Mouse (Mus musculus) thymus, postnatal 4 days (tissue): Measurements from ENCODE around the gene Prkab2.

Experiments used
- DNase-seq: peaks from one replicate; pipeline ENCODE4 v3.0.0; 2021

Prkab2 gene

DNA sequence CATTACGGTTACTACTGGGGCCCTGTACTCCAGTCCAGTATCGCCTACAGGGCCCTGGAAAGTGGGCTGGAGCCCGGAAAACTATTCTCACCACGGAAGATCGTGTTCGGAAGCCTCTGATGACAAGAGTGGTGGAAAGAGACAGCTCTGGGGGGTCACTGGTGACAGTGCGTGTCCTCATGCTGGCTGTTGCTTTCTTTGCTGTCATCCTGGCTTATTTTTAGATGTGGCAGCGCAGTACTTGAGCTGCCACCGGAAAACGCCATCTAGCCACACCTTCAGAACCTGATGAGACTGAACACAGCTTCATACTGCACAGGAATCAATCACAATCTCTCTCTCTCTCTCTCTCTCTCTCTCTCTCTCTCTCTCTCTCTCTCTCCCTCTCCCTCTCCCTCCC lies 6.4 kb upstream of the Prkab2 start:
- DNase-seq = no peak

DNA sequence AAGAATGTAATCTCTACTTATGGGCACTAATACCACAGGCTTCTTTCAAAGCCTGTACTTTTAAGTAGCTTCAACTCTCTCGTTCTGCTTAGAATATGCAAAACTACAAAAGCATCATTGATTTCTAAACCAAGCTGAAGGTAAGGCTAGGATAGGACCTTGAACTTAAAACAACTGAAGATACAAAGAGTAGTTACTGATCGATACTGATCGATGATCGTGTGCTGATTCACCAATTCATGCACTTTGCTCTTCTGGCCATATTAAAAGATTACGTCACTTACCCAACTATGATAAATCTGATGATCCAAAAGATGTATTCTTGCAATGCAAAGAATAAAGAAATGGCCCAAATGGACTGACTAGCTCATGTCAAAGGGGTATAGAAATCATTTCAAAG lies 4.2 kb upstream of the Prkab2 start:
- DNase-seq = no peak

DNA sequence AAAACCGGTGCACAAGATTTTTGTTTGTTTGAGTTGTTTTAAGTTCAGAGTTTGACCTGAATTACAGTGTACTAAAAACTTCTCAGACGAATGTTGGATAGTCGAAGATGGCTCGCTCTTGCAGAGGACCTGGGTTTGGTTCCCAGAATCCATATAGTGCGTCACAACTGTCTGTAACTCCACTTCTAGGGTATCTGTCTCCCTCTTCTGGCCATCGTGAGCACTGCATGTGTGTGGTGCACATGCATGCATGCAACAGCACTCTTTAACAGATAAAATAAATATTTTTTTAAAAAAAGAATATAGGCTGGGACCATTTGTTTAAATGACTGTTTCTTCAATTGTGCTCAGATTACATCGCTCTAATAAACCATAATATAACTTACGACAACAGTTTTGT lies 3.1 kb upstream of the Prkab2 start:
- DNase-seq = peak; percentile 74

DNA sequence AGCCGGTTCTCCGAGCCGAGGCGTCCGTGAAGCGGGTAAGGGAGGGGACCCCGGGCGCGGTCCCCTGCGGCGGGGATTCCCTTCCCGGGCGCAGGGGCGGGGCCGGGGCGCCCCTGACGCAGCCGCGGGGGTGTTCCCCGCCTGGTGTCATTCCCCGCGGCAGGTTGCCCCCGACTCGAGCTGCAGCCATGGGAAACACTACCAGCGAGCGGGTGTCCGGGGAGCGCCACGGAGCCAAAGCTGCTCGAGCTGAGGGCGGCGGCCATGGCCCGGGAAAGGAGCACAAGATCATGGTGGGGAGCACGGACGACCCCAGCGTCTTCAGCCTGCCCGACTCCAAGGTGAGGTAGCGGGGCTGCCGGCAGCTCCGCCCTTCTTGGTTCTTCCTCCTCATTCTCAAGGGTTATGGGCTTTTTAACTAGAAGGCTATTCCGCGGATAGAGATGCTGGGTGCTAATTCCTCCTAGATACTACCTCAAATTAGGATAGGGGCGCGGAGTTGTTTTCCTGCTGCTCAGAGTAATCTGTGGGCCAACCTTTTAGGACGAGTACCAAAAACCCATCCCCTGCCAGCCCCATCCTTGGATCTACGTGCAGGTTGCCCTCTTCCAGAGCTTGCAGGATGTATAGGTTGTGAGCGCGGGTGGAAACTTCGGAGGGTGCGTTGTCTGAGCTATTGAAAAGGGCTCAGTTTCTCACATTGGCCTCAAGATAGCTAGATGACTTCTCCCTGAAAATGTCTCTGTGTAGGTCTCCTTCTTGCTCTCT lies 617 bp downstream of the Prkab2 start:
- peak; percentile 84 for DNase-seq

DNA sequence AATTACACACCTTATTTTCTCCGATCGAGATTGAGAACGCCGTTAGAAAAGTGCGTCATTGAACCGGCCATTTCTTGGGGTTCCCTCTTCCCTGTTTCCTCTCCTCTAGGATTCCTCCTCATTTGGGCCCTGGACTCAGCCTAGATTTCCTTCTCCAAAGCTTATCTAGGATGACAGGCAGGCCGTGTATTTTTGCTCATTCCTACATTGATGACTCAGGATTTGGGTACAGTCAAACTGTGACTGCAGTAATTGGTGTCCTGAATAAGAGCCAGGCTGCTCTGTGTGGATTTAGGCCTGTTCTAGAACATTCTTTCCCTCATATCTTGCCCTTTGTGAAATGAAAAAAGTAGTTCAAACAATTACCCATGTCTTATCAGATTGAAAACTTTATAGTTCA lies 1.8 kb downstream of the Prkab2 start:
- DNase-seq = no peak

DNA sequence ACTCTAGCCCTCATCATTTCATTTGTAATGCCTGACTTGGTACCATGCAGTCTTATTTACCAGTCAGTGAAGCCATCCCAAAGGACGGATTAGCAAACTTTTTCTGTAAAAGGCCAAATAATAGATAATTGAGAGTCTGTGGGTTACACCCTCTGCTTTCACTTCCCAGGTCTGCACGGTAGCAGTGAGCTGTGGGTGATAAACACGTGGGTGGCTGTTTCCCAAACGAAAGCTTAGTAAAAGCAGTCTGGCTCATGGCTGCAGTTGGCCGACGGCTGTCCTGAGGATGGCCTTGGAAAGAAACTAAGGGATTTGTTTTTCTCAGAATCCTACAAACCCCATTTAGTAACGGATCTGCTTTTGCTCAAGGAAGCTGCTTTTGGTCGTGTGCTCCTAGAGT lies 3.2 kb downstream of the Prkab2 start:
- DNase-seq = no peak

DNA sequence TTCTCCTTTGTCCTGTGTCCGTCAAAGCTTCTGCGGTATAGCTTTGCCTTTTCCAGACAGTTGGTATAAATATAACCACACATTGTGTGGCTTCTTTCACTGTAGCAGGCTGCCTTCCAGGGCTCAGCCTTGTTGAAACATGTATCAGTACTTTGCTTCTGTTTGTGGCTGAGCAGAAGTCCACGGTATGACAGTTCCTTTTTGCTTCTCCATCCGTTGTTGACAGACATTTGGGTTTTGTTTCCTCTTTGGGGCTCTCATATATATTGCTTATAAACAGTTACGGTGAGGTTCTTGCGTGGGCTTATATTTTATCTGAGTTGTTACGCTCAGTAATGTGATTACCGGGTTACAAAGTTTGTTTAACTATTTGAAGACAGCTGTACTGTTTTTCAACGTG lies 7.5 kb downstream of the Prkab2 start:
- DNase-seq = no peak

DNA sequence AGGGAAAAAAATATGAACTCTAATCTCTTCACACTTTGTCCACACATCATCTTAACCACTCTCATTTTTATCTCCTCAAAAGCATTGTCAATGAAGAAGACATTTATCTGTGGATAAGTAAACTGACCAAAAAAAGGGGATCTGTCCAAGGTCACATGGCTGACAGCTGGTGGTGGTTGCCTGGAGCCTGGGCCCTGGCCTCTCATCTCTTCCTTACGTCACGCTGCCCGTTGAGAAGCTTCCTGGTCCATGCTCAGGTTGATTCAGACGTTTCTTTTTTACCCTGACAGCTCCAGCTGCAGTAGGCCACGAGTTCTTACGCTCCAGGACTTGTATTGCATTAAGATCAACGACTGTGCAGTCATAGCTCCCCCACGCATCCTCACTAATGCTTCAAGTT lies 8.2 kb downstream of the Prkab2 start:
- no peak for DNase-seq

DNA sequence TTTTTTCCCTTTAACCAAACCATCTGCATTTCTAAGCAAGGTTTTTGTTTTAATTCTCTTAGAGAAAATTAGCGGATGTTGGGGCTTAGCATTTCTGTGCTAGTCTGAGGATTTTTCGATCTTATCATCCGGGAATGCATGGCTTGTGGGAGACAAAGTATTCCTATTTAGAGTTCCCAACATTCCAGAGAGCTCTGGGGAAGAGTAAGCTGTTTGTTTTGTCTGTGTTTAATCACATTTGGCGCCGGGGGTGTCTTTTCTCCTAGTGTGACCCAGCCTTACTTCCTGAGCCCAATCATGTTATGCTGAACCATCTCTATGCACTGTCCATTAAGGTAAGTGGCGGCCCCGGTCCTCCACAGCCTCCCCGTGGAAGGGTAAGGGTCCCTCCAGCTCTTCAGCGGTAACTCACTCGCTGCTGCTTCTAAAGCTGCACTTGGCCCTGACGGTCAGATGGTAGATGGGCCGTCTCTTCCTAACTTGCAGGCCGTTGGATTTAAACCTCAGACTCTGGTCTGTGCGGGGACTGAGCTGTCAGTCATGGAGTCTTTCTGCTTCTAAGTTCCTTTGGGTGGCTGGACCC lies 9.2 kb downstream of the Prkab2 start:
- DNase-seq = no peak

DNA sequence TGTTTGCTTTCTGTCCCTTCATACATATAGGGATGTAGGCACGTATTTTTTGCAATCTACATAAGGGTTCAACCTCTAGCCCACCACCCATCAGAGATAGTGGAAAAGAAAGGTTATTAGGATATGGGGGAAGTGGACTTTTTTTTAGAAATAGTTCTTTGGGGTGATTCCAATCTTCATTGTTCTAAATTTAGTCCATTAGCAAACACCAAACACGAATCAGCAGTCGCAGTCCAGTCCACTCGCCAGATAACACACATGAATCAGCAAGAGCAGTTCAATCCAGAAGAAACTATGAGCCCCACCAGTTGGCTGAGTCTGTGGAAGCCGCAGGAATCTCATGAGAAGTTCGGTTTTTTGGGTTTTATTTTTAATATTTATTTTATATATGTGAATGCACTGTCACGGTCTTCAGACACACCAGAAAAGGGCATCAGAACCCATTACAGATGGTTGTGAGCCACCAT lies 16.7 kb downstream of the Prkab2 start, which contains the start of gene Gm17651:
Gene Gm17651, minus strand, starts transcription at position 51 of the 467 bp plus-strand sequence.
- DNase-seq = no peak

DNA sequence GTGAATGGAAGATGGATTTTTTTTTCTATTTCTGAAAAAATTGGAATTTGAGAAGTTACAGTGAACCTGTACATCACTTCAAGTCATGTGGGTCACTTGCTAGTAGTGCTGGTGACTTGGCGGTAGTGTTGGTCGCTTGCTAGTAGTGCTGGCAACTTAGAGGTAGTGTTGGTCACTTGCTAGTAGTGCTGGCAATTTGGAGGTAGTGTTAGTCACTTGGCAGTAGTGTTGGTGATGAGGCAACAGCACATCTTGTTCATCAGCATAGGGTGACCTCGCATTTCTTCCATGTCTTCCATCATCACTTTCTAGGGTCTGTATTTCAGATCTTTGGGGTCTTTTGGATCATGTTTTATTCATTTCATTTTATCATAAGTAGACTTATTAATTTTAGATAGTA lies 18.1 kb downstream of the Prkab2 start:
- DNase-seq = no peak

DNA sequence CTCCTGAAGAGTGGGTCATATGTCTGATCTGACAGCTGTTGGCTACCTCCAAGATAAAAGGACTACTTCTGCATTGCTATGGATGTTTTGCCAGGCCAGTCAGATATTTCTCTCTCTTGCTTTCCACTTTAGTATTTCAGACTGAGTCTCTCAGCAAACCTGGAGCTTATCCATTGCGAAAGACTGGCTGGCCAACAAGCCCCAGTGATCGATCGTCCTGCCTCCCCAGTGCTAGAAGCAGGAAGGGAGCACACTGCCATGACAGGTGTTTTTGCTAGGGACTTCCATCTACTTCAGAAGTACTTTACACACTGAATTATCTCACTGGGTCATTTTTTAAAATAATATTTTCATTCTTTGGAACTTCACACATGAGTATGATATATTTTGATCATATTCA lies 20.4 kb downstream of the Prkab2 start:
- no peak for DNase-seq

DNA sequence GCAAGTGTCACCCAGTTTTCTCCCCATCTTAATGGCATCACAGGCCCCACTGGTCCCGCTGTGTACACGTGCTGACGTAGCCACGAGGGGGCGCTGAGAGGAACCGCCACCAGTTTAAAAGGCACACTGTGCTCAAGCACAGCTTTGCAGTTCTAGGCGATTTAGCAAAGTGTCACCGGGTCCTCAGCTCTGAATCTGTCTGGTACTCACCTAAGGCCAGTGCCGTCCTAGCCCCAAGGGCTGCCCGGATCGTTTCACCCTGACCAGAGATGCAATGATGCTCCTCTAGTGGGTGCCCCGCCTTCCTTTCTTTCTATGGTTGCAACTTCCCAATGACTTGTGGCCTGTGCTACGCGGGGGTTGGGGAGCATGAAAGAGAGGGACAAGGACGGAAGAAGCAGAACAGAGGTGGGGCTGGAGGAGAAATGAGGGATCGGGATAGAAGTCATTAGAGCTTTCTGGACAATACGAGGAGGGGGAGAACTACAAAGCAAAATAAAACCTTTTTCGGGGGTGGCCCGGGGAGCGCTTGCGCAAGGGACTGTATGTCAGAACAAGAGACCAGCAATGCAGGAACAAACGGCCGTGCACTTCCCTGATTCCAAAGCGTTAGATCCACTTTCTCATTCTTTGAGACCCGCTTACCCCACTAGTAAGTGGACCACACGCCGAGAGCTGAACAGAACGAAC lies 22.8 kb downstream of the Prkab2 start:
- DNase-seq = peak; percentile 95

DNA sequence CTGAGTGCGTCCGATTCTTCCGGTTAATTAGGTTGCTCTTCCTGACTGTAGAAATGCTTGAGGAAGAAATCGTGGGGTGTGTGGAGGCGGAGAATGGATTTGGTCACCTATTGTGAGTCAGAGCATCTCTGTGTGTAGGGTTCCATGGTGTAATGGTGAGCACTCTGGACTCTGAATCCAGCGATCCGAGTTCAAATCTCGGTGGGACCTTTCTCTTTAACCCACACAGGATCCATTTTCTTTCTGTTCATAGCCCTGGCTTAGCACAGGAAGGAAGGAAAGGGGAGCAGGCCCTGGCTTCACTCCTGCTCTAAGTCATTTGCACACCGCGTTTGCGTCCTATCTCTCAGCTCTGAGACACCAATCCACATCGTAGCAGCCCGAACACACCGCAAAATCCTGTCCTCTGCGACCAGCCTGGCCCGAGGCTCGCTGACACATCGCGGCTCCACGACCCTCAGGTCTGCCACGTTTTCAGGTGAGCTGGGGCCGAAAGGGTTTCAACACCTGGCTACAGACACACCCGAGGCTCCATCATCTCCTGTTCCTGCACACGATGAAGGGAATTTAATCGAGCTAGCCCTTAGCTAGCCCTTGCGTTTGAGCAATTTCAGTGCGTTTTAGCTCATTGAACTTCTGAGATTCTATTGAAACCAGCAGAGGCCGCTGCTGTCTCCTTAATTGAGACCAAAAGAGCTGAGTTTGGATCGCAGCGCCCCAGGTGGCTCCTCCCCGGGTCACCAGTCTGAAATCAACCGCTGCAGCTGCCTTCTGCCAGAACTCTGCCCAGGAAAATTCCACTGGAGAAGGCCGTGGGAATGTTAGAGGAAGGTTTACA lies 23.5 kb downstream of the Prkab2 start:
- DNase-seq = peak; percentile 79

DNA sequence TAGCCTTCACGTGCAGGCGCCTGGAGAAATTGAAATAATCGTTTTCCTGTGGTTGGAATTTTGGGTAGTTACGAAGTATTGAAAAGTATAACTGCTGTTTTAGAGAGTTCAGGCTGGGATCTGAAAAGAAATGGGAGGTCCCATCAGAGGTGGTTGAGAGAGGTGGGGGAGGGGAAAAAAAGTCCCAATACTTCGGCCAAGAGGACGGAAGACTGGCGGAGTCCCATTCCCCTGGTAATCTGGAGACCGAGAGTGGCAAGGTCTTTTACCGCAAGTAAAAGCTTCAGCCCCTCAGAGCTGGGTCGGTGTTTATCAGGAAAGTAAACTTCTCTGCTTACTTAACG lies 24.1 kb downstream of the Prkab2 start:
- no peak for DNase-seq

DNA sequence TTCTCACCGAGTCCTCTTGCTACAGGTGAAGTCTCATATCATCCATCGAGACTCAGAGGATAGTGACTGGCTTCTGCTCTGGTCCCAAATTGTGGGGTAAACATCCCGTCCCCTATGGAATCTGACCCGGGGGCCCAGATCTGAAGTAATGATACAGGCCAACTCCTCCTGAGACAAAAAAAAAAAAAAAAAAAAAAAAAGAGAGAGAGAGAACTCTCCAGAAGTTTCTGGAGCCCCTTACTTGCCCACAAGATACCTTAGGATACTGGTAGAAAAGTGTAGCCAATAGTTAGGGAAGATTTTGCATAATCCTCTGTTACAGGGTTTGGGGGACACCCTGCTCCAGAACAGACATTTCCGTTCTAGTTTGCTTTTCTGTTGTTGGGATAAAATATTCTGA lies 24.6 kb downstream of the Prkab2 start:
- DNase-seq = no peak

DNA sequence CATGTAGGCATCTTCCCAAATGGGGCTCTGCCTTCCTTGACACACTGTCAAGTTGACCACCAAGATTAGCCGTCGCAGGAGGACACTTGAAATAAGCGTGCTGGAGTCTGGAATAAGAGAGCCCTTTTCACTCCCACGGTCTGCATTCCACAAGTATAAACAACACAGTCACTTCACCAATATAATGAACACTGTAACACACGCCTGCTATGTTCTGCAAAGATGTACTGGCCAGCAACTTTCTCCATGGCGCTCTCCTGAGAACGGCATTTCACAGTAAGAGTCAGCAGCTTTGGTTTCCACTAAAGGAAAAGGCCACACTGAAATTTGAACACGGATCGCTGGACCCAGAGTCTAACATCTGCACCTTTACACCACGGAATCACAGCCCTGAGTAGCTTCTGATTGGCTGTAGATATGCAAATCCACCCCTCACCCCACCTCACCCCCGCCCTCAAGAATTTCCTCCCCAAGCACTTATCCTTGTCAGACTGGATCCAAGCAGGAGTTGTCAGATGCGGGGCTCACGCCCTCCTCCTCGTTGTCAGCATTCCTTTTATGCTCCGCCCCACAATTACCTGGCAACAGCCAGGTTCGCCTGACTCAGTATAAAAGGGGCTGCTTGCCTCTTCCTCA lies 25.7 kb downstream of the Prkab2 start:
- no peak for DNase-seq

DNA sequence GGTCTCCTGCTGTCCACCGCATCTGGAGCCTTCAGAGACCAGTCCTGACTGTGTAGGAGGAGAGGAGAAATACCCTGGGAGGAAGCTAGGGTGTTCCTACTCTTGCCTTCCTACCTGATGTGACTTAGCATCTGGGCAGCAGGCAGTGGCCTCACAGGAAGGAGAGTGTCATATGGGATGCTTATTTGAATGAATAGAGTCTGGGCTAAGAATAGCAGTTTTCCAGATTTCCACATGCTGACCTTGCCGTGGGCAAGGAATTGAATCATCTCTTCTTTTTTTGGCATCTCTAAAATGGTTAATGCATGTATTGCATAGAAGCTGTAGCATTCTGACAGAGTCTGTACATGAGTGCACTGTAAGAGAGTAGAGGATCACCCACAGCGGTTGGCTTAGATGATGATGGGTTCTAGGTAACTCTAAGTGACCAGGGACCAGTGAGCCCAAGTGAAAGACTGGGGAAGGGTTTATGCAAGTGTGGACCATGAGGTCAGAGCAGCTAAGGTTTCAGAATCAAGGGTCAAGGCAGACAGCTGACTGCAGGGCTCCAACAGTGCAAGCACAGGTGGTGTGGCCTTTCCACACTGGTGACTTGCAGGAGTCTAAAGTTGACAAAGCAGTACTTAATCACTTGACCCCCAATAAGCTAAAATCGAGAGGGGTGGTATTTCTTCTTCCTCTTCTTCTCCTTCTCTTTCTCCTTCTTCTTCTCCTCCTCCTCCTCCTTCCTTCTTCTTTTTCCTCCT lies 28.6 kb downstream of the Prkab2 start:
- DNase-seq = no peak

DNA sequence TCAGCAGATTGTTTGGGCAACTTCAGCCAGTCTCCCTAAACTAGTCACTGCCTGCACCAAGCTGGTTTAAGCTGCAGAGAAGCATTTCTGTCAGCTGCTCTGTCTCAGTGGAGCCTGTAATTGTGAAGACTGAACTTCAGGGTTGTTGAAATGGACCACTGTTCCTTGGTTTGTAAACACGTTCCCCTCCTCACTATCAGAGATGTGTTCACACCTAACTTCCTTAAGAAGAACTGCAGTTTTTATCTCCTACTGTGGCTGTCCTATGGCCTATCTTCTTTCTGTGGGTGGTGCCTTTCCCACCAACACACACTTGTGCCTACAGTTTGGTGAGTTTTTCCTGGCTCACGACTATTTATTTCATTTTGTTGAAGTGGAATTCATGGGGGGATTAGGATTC lies 31.3 kb downstream of the Prkab2 start:
- no peak for DNase-seq

DNA sequence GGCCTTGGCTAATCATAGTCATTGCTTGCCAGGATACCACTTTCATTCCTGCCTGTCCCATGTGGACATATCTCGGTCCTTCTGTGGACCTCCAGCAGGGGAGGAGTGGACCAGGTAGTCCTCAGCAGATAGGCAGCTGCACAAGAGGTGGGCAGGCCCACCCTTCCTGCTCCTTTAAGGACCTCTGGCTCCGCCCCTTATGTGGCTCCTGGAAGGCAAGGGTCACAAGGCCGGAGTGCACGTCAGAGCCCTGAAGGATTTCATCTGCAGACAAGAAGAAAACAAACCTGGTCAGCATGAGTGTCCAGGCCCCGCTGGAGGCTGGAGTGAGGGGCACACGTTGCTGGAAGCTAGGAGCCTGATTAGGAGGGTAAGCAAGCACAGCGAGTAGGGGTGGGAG lies 32.6 kb downstream of the Prkab2 start:
- DNase-seq = no peak

DNA sequence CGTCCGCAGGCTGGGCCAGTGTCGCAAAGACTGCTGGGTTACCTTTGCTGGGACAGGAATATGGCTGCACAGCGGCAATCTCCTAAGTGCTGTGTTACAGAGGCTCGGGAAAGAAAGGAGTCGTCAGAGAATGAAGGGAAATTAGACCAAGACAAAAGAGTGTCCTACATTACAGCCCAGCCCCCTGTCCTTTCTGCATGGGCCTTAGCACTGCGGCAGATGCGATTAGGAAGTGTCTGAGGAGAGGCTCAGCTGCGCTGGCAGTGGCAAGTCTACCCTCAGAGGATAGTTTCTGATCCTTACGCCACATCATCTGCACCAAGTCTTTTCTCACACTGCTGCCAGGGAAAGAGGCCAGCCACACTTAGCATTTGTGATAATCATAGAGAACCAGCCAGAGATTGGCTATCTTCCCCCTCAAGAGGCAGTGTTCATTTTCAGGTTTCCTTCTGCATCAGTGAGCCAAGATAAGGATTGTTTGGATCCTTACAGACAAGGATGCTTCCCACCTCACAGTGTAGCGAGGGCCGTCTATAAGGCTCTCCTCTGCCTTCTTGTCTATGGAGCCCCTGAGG lies 33.5 kb downstream of the Prkab2 start:
- no peak for DNase-seq

DNA sequence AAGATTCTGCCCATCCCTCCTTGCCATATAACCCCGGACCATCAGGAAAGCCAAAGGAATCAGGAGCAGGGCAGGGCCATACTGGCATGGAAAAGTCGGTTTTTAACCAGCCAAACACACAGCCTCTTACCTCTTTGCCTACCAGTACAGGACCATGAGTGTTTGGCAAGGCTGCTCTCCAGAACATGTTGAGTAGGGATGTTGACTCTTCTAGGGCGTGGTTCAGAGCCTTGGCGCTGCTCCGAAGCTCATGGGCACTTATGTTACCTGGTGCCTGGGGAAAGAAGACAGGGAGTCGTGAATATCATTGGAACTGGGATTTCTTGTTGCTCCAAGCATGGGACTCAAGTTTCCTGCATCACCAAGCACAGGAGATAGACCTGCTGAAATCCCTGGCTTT lies 35.8 kb downstream of the Prkab2 start:
- DNase-seq = no peak
